Mouse (Mus musculus): ENCODE data around the gene Kif6. TPM values are rescaled to one million over a fixed set of nuclear protein-coding genes. Genes with fewer than 3 reads are reported as not detected.

Gene Kif6
- polyA plus RNA-seq, 1 experiment from 2014 or later: 3.7 TPM

DNA sequence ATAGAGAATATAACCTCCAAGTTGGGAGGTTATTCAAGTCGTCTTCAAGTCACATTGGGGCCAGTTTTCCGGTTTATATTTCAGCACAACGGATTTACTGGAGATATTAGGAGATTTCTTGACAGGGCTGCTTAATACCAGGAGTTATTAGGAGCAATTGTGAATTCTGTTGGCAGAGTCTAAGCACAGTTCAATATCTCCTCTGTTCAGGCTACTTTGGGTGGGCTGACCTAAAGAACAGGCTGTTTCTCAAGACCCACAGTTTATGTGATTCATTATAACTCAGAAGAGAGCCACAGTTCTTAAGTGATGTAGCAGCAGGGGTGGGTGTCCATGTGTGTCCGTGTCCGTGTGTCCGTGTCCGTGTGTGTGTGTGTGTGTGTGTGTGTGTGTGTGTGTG, 34.5 kb downstream of the Kif6 start:
- no peaks in the 10 kb centered on the region for H3K4me1 ChIP-seq (replicated peaks; ENCODE audit: control insufficient read depth, insufficient read depth, low read length)
- ATAC-seq (ENCODE audit: low FRiP score): no peak
- 86% methylated on average over 7 of the region's 7 CpGs for WGBS
- no peak for DNase-seq (ENCODE audit: low spot score)
- H3K27ac ChIP-seq: no peak overlapping the region
- no peak overlapping the region for H3K4me3 ChIP-seq (replicated peaks; ENCODE audit: low read length)
- H3K4me2 ChIP-seq (replicated peaks): no peak overlapping the region
- no peaks in the 10 kb centered on the region for H3K27me3 ChIP-seq (ENCODE audit: control insufficient read depth, insufficient read depth, low read length)
- no peak overlapping the region for H3K9ac ChIP-seq
- H3K9me3 ChIP-seq (ENCODE audit: control insufficient read depth, low read length): no peaks in the 10 kb centered on the region
- no peaks in the 10 kb centered on the region for H3K36me3 ChIP-seq (replicated peaks; ENCODE audit: control insufficient read depth, insufficient read depth)

DNA sequence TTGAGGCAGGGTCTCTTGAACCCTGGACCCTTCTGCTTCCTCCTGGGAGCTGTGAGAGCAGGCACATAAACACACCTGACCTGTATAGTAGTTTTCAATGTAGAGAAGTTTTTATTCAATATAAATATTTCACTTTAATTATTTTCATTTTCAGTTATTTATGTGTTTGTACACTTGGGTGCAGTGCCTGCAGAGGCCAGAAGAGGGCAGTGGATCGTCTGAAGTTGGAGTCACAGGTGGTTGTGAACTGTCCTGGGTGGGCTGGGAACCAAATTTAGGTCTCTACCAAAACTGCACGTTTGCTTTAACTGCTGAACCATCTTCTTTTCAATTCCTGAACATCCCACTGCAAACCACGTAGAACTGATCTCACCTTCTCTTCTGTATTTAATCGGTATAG, 35.4 kb downstream of the Kif6 start:
- H3K4me2 ChIP-seq (replicated peaks): no peak overlapping the region
- WGBS: 80% methylated on average over 4 of the region's 4 CpGs
- no peak for DNase-seq (ENCODE audit: low spot score)

GRCm38 (mm10) chr17:49652357-49652756, 37.4 kb downstream of the Kif6 start:
- H3K9ac ChIP-seq: no peak overlapping the region
- H3K27me3 ChIP-seq (ENCODE audit: control insufficient read depth, insufficient read depth, low read length): no peaks in the 10 kb centered on the region
- H3K36me3 ChIP-seq (replicated peaks; ENCODE audit: control insufficient read depth, insufficient read depth): no peaks in the 10 kb centered on the region
- no peak overlapping the region for H3K27ac ChIP-seq
- DNase-seq (ENCODE audit: low spot score) (no peak), ATAC-seq (ENCODE audit: low FRiP score) (peak; percentile 64; the same call in 1 of the 2 replicates)
- H3K9me3 ChIP-seq (ENCODE audit: control insufficient read depth, low read length): no peaks in the 10 kb centered on the region
- H3K4me3 ChIP-seq (replicated peaks; ENCODE audit: low read length): no peak overlapping the region
- no peak overlapping the region for H3K4me2 ChIP-seq (replicated peaks)
- WGBS: 47% methylated on average over 3 of the region's 3 CpGs
- no peaks in the 10 kb centered on the region for H3K4me1 ChIP-seq (replicated peaks; ENCODE audit: control insufficient read depth, insufficient read depth, low read length)

More for the DNA sequence above, 35.4 kb downstream of the Kif6 start:
- H3K4me3 ChIP-seq (replicated peaks; ENCODE audit: low read length): no peak overlapping the region
- no peaks in the 10 kb centered on the region for H3K36me3 ChIP-seq (replicated peaks; ENCODE audit: control insufficient read depth, insufficient read depth)
- no peaks in the 10 kb centered on the region for H3K4me1 ChIP-seq (replicated peaks; ENCODE audit: control insufficient read depth, insufficient read depth, low read length)
- no peak overlapping the region for H3K9ac ChIP-seq
- ATAC-seq (ENCODE audit: low FRiP score): no peak
- no peaks in the 10 kb centered on the region for H3K27me3 ChIP-seq (ENCODE audit: control insufficient read depth, insufficient read depth, low read length)
- no peak overlapping the region for H3K27ac ChIP-seq
- H3K9me3 ChIP-seq (ENCODE audit: control insufficient read depth, low read length): no peaks in the 10 kb centered on the region

DNA sequence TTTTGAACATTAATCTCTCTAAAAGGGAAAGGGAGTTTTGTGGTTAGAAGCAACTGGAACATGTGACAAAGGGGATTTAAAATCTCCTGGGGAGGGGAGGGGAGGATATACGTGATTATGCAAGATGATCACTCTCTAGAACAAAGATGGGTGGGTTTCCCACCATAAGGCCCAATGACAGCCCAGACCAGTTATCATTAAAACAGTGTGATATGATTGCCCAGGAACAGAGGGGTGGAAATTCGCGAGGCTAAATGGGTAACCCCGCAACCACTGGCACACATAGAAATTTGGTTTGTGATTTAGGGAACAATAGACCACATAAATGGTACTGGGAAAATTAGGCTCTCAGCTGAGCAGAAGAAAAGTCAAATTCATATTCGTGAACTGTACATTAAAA, 37.9 kb downstream of the Kif6 start:
- ATAC-seq (ENCODE audit: low FRiP score) (no peak), DNase-seq (ENCODE audit: low spot score) (no peak)
- no peak overlapping the region for H3K4me3 ChIP-seq (replicated peaks; ENCODE audit: low read length)
- no peaks in the 10 kb centered on the region for H3K27me3 ChIP-seq (ENCODE audit: control insufficient read depth, insufficient read depth, low read length)
- H3K36me3 ChIP-seq (replicated peaks; ENCODE audit: control insufficient read depth, insufficient read depth): no peaks in the 10 kb centered on the region
- 65% methylated on average over 5 of the region's 5 CpGs for WGBS
- H3K9ac ChIP-seq: no peak overlapping the region
- H3K4me1 ChIP-seq (replicated peaks; ENCODE audit: control insufficient read depth, insufficient read depth, low read length): no peaks in the 10 kb centered on the region
- no peaks in the 10 kb centered on the region for H3K9me3 ChIP-seq (ENCODE audit: control insufficient read depth, low read length)
- no peak overlapping the region for H3K4me2 ChIP-seq (replicated peaks)
- no peak overlapping the region for H3K27ac ChIP-seq

DNA sequence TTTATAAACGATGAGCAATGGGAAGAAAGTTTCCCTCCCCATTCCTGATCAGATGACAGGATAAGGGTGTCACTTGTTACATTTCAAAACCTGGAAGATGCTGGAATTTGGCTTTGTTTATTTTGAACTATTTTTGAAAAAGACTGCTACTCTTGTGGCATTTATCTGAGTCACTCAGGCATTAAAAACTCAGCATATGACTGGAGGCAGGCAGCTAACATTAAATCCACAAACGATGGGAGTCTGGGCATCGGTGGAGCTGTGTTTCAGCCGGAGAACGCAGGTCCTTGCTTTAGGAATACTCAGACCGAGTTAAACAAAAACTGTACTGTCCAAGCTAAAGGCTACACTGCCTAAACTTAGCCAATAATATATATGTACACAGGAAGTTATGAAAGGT, 46.7 kb downstream of the Kif6 start:
- Histone ChIP-seq H3K4me2 (replicated peaks) (no peak overlapping the region), H3K9me3 (ENCODE audit: control insufficient read depth, low read length) (no peaks in the 10 kb centered on the region), H3K4me3 (replicated peaks; ENCODE audit: low read length) (no peak overlapping the region), H3K27ac (no peak overlapping the region), H3K27me3 (ENCODE audit: control insufficient read depth, insufficient read depth, low read length) (no peaks in the 10 kb centered on the region), H3K36me3 (replicated peaks; ENCODE audit: control insufficient read depth, insufficient read depth) (no peaks in the 10 kb centered on the region), H3K4me1 (replicated peaks; ENCODE audit: control insufficient read depth, insufficient read depth, low read length) (no peaks in the 10 kb centered on the region), H3K9ac (no peak overlapping the region)
- ATAC-seq (ENCODE audit: low FRiP score) (no peak), DNase-seq (ENCODE audit: low spot score) (no peak)
- 84% methylated on average over 6 of the region's 6 CpGs for WGBS

DNA sequence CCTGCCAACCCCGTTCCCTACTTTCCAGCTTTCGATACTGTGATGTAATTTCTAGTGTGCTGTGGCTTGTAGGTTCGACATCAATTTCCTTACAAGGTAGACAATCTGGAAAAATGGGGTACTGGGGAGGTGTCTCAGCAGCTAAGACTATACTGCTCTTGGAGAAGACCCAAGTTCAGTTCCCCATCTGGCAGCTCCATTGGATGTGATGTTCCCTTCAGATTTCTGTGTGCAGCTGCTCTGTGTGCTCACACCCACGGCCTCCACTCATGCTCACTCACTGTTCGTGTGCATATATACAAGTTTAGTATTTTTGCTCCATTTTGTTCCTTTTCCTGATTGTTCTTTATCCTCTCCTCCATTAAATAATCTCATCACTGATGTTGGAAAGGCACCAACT, 51.8 kb downstream of the Kif6 start:
- Histone ChIP-seq H3K9ac (no peak overlapping the region), H3K4me1 (replicated peaks; ENCODE audit: control insufficient read depth, insufficient read depth, low read length) (no peaks in the 10 kb centered on the region), H3K27me3 (ENCODE audit: control insufficient read depth, insufficient read depth, low read length) (no peaks in the 10 kb centered on the region), H3K4me3 (replicated peaks; ENCODE audit: low read length) (no peak overlapping the region), H3K4me2 (replicated peaks) (no peak overlapping the region), H3K27ac (no peak overlapping the region), H3K9me3 (ENCODE audit: control insufficient read depth, low read length) (no peaks in the 10 kb centered on the region), H3K36me3 (replicated peaks; ENCODE audit: control insufficient read depth, insufficient read depth) (no peaks in the 10 kb centered on the region)
- no peak for DNase-seq (ENCODE audit: low spot score)
- no peak for ATAC-seq (ENCODE audit: low FRiP score)
- WGBS: 91% methylated on average over 5 of the region's 5 CpGs

DNA sequence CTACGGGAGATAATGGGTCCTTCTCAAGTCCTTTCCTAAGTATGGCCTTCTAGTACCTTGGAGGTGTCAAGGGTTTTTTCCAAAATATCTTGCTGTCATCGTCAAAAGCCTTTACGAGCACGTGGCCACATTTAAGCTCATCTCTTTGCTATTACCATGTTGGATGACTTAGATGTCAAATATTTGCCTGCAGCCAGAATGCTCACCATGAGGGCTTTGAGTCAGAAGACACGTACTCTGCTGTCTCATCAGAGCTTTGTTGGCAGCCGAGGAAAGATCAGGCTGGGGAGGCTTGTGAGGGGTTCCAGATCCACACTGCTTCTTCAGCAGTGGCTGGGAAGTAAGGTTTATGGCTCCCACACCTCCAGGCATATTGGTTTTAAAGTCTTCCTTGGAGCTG, 53.4 kb downstream of the Kif6 start:
- Histone ChIP-seq H3K27me3 (ENCODE audit: control insufficient read depth, insufficient read depth, low read length) (no peaks in the 10 kb centered on the region), H3K4me3 (replicated peaks; ENCODE audit: low read length) (no peak overlapping the region), H3K4me2 (replicated peaks) (no peak overlapping the region), H3K27ac (no peak overlapping the region), H3K9ac (no peak overlapping the region), H3K36me3 (replicated peaks; ENCODE audit: control insufficient read depth, insufficient read depth) (no peaks in the 10 kb centered on the region), H3K4me1 (replicated peaks; ENCODE audit: control insufficient read depth, insufficient read depth, low read length) (no peaks in the 10 kb centered on the region), H3K9me3 (ENCODE audit: control insufficient read depth, low read length) (no peaks in the 10 kb centered on the region)
- 91% methylated on average over 6 of the region's 6 CpGs for WGBS
- DNase-seq (ENCODE audit: low spot score): no peak
- ATAC-seq (ENCODE audit: low FRiP score): no peak

DNA sequence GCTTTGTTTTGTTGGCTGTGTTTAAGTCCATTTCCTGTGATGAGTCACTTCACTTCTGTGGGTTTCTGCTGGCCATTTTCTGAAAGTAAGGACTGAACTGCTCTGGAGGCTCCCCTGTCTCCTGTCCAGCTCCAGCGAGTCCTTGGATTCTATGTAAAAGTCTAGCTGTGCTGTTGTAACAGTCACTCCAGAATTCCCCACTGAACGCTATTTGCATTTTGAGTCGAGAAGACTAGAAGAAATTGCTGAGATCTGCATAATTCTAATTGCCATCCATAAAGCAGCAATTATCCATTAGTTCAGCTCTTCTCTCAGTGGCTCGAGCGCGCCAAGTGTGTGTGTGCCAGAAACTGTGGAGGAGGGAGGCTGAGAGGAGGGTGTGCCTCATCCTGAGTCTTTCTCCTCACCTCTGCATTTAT, 57.0 kb downstream of the Kif6 start:
- Histone ChIP-seq H3K4me3 (replicated peaks; ENCODE audit: low read length) (no peak overlapping the region), H3K36me3 (replicated peaks; ENCODE audit: control insufficient read depth, insufficient read depth) (no peaks in the 10 kb centered on the region), H3K27ac (no peak overlapping the region), H3K9me3 (ENCODE audit: control insufficient read depth, low read length) (no peaks in the 10 kb centered on the region), H3K4me2 (replicated peaks) (no peak overlapping the region), H3K4me1 (replicated peaks; ENCODE audit: control insufficient read depth, insufficient read depth, low read length) (no peaks in the 10 kb centered on the region), H3K27me3 (ENCODE audit: control insufficient read depth, insufficient read depth, low read length) (no peaks in the 10 kb centered on the region), H3K9ac (no peak overlapping the region)
- WGBS: 40% methylated on average over 6 of the region's 6 CpGs
- DNase-seq (ENCODE audit: low spot score): peak; percentile 60
- ATAC-seq (ENCODE audit: low FRiP score): no peak; the same call in 1 of the 2 replicates

DNA sequence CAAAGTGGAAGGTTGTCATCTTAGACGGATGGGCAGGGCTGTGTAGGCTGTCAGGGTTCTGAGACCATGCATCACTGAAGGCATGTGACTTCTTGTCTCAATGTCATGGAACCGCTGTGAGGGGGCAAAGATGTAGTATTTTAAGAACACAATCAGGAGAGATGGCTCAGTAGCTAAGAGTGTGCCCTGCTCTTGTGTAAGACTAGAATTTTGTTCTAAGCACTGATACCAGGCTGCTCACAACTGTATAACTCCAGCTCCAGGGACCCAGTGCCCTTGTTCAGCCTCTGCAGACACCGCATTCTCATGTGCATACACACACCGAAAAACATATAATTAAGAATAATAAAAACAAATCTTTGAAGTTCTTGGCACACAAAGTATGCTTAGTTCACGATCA, 57.5 kb downstream of the Kif6 start:
- Histone ChIP-seq H3K27ac (no peak overlapping the region), H3K9ac (no peak overlapping the region), H3K4me3 (replicated peaks; ENCODE audit: low read length) (no peak overlapping the region), H3K9me3 (ENCODE audit: control insufficient read depth, low read length) (no peaks in the 10 kb centered on the region), H3K4me2 (replicated peaks) (no peak overlapping the region), H3K27me3 (ENCODE audit: control insufficient read depth, insufficient read depth, low read length) (no peaks in the 10 kb centered on the region), H3K36me3 (replicated peaks; ENCODE audit: control insufficient read depth, insufficient read depth) (no peaks in the 10 kb centered on the region), H3K4me1 (replicated peaks; ENCODE audit: control insufficient read depth, insufficient read depth, low read length) (no peaks in the 10 kb centered on the region)
- 82% methylated on average over 5 of the region's 5 CpGs for WGBS
- no peak for DNase-seq (ENCODE audit: low spot score)
- no peak for ATAC-seq (ENCODE audit: low FRiP score)

- WGBS: 75% methylated on average over 4 of the region's 4 CpGs
- Histone ChIP-seq H3K4me2 (replicated peaks) (no peak overlapping the region), H3K27ac (no peak overlapping the region), H3K9me3 (ENCODE audit: control insufficient read depth, low read length) (no peaks in the 10 kb centered on the region), H3K27me3 (ENCODE audit: control insufficient read depth, insufficient read depth, low read length) (no peaks in the 10 kb centered on the region), H3K4me3 (replicated peaks; ENCODE audit: low read length) (no peak overlapping the region), H3K9ac (no peak overlapping the region), H3K4me1 (replicated peaks; ENCODE audit: control insufficient read depth, insufficient read depth, low read length) (no peaks in the 10 kb centered on the region), H3K36me3 (replicated peaks; ENCODE audit: control insufficient read depth, insufficient read depth) (no peaks in the 10 kb centered on the region)
- no peak for ATAC-seq (ENCODE audit: low FRiP score)
- no peak for DNase-seq (ENCODE audit: low spot score)
Measured at GRCm38 (mm10) chr17:49675629-49676028, 60.7 kb downstream of the Kif6 start.
